Mouse (Mus musculus) midbrain, embryonic 10.5 days (tissue): Measurements from ENCODE around the gene Tkfc. TPM values are rescaled to one million over a fixed set of nuclear protein-coding genes. Genes with fewer than 3 reads are reported as not detected.

Experiments used
- DNase-seq: peaks from one replicate; pipeline ENCODE4 v3.0.0-alpha.2; 2017; ENCODE audit warnings: low spot score
- H3K27ac ChIP-seq: fragments of 300-500 bp; sonication (generic); replicated peaks from 2 replicates; pipeline ENCODE4 v1.5.1; 2016; ENCODE audit warnings: mild to moderate bottlenecking
- H3K27me3 ChIP-seq: fragments of 300-500 bp; sonication (generic); 2 replicates; pipeline ENCODE4 v1.6.1; 2016; ENCODE audit warnings: low read depth, mild to moderate bottlenecking; ENCODE audit not compliant: poor library complexity, severe bottlenecking
- H3K36me3 ChIP-seq: fragments of 300-500 bp; sonication (generic); 2 replicates; pipeline ENCODE4 v1.6.1; 2016; ENCODE audit warnings: mild to moderate bottlenecking, moderate library complexity
- H3K4me1 ChIP-seq: fragments of 300-500 bp; sonication (generic); 2 replicates; pipeline ENCODE4 v1.6.1; 2016
- H3K4me3 ChIP-seq: fragments of 300-500 bp; sonication (generic); 2 replicates; pipeline ENCODE4 v1.5.1; 2016; ENCODE audit warnings: mild to moderate bottlenecking, moderate library complexity
- H3K9me3 ChIP-seq: fragments of 300-500 bp; sonication (generic); replicated peaks from 2 replicates; pipeline ENCODE4 v1.6.1; 2016; ENCODE audit warnings: mild to moderate bottlenecking
- WGBS: fragments of 180-500 bp; shearing (Covaris S2); methylation state at CpG from one replicate; pipeline ENCODE4 v1.1.7; 2016; 5-methylcytosine and 5-hydroxymethylcytosine counted together
- polyA plus RNA-seq: library from polyadenylated mRNA; unstranded; fragments of >200 nt; fragmentation: Nextera tagmentation; extraction: Ambion mirVana; gene quantifications from 2 replicates; pipeline ENCODE4 v1.2.1, GENCODE M21; 2016

Tkfc gene
- polyA plus RNA-seq, 1 experiment from 2014 or later = 24.0 TPM

DNA sequence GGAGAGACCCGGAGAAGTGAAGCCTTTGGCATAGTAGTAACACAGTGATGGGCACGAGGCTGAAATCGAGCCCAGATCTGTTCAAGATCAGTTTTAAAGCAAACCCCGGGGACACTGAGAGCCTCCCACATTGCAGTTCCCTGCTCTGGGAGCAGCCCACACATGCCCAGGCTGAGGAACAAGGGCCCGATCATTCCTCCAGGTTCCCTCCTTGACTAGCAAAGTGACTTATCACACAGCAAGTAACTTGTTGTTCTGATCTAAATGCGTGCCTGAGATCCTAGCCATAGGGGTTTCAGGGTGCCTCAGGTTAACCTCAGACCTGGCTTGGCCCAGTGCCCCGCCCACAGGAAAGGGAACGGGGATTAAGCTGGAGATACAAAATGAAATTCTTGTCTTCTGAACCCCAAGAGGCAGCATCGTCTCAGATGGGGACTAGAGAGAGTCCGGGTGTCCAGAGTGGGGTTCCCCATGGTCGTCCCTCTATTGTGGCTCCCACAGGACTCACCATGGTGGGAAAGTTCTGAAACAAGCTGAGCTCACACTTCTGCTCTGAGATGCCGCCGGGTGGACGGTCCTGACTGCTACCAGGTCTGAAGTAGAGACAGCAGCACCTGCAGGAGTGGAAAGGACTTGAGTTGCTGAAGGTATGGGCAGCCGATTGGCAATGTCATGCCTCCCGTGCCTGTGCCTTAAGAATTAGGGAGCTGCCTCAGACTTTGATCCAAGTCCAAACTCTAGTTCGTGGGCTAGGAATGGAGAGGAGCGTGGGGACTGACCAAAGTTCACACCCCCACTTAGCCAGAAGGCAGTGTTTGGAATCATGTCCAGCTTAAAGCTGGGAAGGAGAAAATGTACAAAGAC is 1.6 kb downstream of the Tkfc start:
- H3K4me1 ChIP-seq = peaks cover 45% of the 10 kb centered on the region
- H3K9me3 ChIP-seq = no peaks in the 10 kb centered on the region
- H3K36me3 ChIP-seq = peaks cover 39% of the 10 kb centered on the region
- no peaks in the 10 kb centered on the region for H3K27me3 ChIP-seq
- WGBS = 87% methylated on average over 18 of the region's 18 CpGs
- DNase-seq = no peak
- peak overlapping the region; percentile 95 for H3K27ac ChIP-seq
- H3K4me3 ChIP-seq = peak overlapping the region; percentile 82; the same call in 1 of the 2 replicates

DNA sequence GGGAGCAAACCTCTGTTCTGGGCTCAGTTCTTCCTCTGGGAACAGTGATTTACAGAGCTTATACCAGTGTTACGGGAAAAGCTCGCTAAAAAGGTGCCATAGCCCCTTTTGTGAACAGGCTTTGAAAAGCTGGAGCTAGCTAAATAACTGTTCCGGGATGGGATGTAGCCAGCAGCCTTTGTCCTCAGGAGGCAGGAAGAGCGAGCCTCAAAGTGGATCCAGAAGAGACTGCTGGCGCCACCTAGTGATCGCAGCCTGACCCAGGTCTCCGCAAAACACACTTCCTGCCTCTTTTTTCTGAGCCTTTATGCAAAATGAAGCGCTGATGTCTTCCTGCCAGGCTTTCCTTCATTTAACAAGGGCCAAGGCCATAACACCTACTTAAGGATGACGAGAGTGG is 2.7 kb downstream of the Tkfc start:
- DNase-seq = peak; percentile 90
- WGBS = 6% methylated on average over 9 of the region's 9 CpGs
- Histone ChIP-seq H3K4me3 (peak overlapping the region; percentile 51), H3K9me3 (no peaks in the 10 kb centered on the region), H3K27ac (peak overlapping the region; percentile 95), H3K27me3 (no peaks in the 10 kb centered on the region), H3K36me3 (peaks cover 38% of the 10 kb centered on the region), H3K4me1 (peaks cover 45% of the 10 kb centered on the region)

DNA sequence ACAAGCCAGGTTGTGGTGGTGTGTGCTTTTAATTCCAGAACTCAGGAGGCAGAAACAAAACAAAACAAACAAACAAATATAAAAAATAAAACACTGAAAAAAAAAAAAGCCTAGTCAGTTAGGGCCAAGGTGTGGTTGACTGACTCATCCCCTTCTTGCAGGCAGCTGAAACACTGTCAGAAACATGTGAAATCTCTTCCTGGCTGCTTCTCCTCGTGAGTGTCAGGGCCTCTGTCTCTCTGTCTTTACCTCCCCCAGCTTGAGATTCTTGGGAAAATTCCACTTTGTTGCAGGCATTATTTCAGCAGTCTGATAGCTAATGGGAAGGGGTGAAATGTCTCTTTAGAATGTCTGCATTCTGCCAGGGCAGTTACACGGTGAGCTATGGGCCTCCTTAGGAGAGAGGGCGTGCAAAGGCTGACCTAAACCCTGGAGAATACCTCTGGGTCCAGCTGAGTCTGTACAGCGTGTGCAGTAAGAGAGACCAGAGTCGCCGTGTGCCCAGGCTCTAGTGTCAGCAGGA is 3.1 kb downstream of the Tkfc start:
- Histone ChIP-seq H3K27ac (peak overlapping the region; percentile 95), H3K4me1 (peaks cover 43% of the 10 kb centered on the region), H3K9me3 (no peaks in the 10 kb centered on the region), H3K4me3 (peak overlapping the region; percentile 51), H3K27me3 (no peaks in the 10 kb centered on the region), H3K36me3 (peaks cover 37% of the 10 kb centered on the region)
- 11% methylated on average over 6 of the region's 6 CpGs for WGBS
- DNase-seq = no peak

DNA sequence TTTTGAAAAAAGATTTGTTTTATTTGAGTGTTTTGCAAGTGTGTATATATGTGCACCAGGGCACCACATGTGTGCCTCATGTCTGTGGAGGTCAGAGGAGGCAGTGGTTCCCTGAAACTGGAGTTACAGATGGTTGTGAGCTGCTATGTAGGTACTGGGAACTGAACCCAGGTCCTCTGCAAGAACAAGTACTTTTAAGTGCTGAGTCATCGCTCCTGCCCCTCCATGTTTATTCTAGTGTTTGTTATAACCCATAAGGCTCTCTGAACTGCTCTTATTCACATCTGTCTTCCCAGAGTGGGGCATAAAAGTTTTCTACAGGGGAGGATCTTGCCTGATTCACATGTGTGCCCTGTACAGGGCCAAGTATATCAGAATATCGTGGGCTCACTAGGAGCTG is 5.8 kb downstream of the Tkfc start:
- H3K27ac ChIP-seq = no peak overlapping the region
- peaks cover 58% of the 10 kb centered on the region for H3K36me3 ChIP-seq
- no peak for DNase-seq
- no peak overlapping the region for H3K4me3 ChIP-seq
- WGBS = 93% methylated on average over 2 of the region's 2 CpGs
- H3K27me3 ChIP-seq = no peaks in the 10 kb centered on the region
- no peaks in the 10 kb centered on the region for H3K9me3 ChIP-seq
- H3K4me1 ChIP-seq = peaks cover 27% of the 10 kb centered on the region

DNA sequence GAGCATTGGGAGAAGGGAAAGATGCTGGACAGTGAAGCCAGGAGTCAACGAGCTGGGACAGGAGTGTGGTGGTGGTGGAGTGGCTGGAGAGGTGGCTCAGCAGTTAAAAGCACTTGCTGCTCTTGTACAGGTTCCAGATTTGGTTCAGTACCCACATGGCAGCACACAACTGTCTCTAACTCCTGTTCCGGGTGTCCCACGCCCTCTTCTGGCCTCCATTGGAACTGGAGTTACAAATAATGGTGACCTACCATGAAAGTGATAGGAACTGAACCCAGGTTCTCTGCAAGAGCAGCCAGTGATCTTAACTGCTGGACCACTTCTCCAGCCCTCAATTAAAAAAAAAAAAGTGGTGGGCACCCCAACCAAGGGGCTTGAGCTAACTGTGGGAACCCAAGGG is 7.3 kb downstream of the Tkfc start:
- Histone ChIP-seq H3K9me3 (no peaks in the 10 kb centered on the region), H3K4me1 (peaks cover 13% of the 10 kb centered on the region), H3K4me3 (no peak overlapping the region), H3K27ac (no peak overlapping the region), H3K27me3 (no peaks in the 10 kb centered on the region), H3K36me3 (peaks cover 73% of the 10 kb centered on the region)
- 40% methylated on average over 3 of the region's 3 CpGs for WGBS
- DNase-seq = no peak

DNA sequence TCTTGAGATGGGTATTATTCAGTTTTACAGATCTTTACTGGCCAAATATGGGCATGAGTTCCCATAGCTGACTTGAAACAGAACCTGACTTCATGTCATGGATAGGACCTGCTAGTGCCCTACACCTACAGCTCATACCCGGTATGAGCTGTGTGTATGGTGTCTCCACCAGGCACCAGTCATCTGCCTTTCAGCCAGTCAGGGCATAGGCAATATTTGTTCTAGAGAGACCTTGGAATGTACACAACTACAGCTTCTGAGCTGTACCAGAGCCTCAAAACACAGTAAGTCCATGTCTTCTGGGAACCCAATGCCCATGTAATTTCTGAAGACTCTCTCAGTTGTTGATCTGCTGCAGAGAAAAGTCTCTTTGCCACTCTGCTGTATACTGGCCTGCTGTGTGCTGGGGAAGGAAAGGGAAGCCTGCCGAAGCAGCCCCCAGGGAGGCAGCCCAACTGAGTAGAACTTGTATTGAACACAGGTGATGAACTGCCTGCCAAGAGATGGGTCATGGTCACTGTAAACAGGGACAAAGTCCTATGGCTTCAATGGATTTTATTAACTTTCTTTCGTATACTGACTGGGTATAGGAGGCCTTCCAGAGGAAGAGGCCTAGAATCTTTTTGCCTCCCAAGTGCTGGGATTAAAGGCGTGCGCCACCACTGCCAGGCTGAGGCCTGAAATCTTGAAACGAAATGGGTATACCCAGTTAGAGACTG is 13.6 kb downstream of the Tkfc start:
- peaks cover 69% of the 10 kb centered on the region for H3K36me3 ChIP-seq
- WGBS = 91% methylated on average over 6 of the region's 6 CpGs

DNA sequence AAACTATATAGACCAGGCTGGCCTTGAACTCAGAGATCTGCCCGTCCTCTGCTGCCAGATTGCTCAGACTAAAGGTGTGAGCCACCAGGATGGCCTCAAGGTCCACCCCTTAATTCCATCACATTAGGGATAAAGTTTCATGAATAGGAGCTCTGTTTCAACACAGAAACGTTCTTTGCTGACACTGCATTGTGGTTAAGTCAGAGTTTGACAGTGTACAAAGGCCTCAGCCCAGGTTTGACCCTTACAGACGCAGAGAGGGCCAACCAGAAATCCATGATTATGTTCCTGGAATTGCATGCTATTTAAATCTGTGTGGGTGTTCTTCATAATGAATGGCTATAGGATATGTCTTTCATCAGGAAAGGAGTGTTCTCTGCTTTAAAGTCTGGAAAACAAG is 15.2 kb downstream of the Tkfc start:
- WGBS = 79% methylated on average over 3 of the region's 3 CpGs
- no peak overlapping the region for H3K27ac ChIP-seq
- peaks cover 8% of the 10 kb centered on the region; the same call in 1 of the 2 replicates for H3K4me1 ChIP-seq
- no peak overlapping the region for H3K4me3 ChIP-seq
- no peaks in the 10 kb centered on the region for H3K27me3 ChIP-seq
- peaks cover 54% of the 10 kb centered on the region for H3K36me3 ChIP-seq
- DNase-seq = no peak
- H3K9me3 ChIP-seq = no peaks in the 10 kb centered on the region

More for the DNA sequence above, 13.6 kb downstream of the Tkfc start:
- H3K4me1 ChIP-seq = peaks cover 8% of the 10 kb centered on the region; the same call in 1 of the 2 replicates
- H3K27ac ChIP-seq = no peak overlapping the region
- no peak overlapping the region for H3K4me3 ChIP-seq
- H3K9me3 ChIP-seq = no peaks in the 10 kb centered on the region
- no peaks in the 10 kb centered on the region for H3K27me3 ChIP-seq
- DNase-seq = no peak

DNA sequence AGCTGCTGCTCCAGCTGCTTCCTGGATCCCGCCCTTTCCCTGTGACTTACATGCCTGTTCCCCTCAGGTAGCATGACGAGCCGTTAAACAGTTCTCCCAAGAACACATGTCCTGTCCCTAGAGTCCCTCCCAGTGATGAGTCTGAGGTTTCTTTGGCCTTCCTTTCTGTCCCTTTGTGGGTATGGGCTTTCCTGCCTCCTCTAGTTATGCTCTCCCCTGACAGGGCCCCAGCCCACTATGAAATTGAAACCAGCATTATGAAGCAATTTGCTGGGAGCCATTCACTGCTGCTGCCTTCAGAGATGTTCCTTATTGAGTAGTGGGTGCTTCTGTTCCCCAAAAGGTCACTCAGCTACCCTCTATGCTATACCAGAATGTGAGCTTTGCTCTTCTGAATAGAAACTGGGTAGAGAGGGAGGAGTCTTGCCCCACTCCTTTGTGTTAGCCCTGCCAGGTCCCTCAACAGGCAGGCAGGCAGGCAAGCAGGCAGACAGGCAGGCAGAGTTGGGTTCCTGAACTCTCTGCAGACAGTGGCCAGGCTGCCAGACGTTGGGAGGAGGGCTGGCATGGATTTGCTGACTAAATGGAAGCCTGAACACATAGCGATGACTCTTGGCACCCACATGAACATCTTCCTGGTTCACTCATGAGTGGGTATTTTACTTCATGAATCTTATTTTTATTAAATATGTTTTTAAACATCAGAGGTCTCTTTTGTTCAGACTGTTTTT is 16.2 kb downstream of the Tkfc start:
- Histone ChIP-seq H3K36me3 (peaks cover 47% of the 10 kb centered on the region), H3K27ac (no peak overlapping the region; the same call in 1 of the 2 replicates), H3K4me1 (peaks cover 8% of the 10 kb centered on the region; the same call in 1 of the 2 replicates), H3K27me3 (no peaks in the 10 kb centered on the region), H3K9me3 (no peaks in the 10 kb centered on the region), H3K4me3 (no peak overlapping the region)
- no peak for DNase-seq
- WGBS = 75% methylated on average over 5 of the region's 5 CpGs

DNA sequence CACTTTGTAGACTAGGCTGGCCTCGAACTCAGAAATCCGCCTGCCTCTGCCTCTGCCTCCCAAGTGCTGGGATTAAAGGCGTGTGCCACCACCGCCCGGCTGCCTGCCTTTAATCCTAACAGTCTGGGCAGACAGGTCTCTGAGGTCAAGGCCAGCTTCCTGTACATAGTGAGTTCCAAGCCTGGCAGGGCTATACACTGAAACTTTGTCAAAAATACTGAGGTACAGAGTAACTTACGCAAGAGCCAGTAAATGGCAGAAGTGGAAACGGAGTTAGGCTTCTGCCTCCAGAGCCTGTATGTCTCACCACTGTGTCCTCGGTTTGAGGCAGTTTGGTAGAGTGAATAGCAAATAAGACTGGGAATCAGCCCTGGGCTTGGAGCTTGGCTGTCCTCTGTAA is 18.2 kb downstream of the Tkfc start:
- Histone ChIP-seq H3K4me1 (peaks cover 8% of the 10 kb centered on the region; the same call in 1 of the 2 replicates), H3K36me3 (peaks cover 29% of the 10 kb centered on the region), H3K27ac (no peak overlapping the region), H3K4me3 (no peak overlapping the region), H3K27me3 (no peaks in the 10 kb centered on the region), H3K9me3 (no peaks in the 10 kb centered on the region)
- no peak for DNase-seq
- 84% methylated on average over 8 of the region's 8 CpGs for WGBS

DNA sequence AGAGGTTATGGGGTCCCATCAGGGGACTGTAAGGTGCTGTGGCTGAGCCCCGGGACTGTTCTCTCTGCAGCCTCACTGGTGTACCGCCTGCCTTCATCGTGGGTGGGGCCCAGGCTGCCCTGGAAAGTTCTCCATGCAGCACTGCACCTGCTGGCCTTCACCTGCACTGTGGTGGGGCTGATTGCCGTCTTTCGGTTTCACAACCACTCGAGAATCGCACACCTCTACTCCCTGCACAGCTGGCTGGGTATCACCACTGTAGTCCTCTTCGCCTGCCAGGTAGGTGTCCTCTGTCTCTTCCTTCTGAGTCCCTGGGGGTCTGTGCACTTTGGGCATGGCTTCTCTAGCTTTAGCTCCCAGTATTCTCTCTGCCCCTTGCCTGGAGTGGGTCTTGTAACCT is 20.3 kb downstream of the Tkfc start:
- Histone ChIP-seq H3K36me3 (peaks cover 23% of the 10 kb centered on the region), H3K4me3 (no peak overlapping the region), H3K27ac (no peak overlapping the region)

DNA sequence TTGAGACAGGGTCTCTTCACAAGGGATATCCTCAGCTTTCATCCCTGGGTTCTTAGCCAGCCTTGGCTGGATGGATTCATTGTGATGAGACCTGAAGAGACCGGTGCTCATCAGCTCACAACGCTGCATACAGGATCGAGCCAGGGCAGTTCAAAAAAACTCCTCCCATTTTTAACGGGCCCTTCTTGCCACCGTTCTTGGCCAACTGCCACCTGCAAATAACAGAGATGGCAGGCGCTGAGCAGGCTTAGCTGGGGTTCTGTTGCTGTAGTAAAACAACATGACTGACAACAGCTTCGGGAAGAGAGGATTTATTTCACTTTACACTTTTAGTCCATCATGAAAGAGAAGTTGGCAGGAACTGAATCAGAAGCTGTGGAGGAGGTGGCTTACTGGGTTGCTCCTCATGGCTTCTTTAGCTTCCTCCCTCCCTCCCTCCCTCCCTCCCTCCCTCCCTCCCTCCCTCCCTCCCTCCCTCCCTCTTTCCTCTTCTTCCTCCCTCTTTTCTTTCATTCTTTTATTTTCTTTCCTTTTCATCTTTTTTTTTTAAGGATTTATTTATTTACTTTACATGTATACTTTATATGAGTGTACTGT is 21.8 kb downstream of the Tkfc start:
- peaks cover 18% of the 10 kb centered on the region for H3K36me3 ChIP-seq
- H3K4me1 ChIP-seq = no peaks in the 10 kb centered on the region
- no peak for DNase-seq
- H3K27me3 ChIP-seq = no peaks in the 10 kb centered on the region
- no peaks in the 10 kb centered on the region for H3K9me3 ChIP-seq
- H3K27ac ChIP-seq = no peak overlapping the region
- WGBS = 83% methylated on average over 7 of the region's 7 CpGs
- H3K4me3 ChIP-seq = no peak overlapping the region

More for the DNA sequence above, 20.3 kb downstream of the Tkfc start:
- WGBS = 89% methylated on average over 8 of the region's 8 CpGs
- peaks cover 8% of the 10 kb centered on the region; the same call in 1 of the 2 replicates for H3K4me1 ChIP-seq
- DNase-seq = no peak
- no peaks in the 10 kb centered on the region for H3K27me3 ChIP-seq
- H3K9me3 ChIP-seq = no peaks in the 10 kb centered on the region

DNA sequence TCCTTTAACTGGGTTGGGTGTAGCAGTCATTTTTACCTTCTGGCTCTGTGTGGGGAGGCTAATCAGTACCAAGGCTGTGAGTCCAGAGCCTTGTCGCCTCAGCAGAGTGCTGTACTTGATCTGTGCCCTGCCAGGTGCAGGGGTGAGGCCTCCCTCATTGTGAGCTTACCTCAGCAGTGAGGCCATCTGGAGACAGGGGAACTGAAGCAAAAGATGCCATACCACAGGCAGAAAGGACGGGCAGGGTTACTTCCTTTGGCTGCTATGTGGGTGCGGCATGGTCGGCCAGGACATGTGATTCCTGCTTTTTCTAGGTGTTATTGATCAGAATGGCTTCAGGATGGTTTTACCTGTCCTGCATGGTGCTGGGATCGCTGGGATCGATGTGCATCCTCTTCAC is 23.5 kb downstream of the Tkfc start:
- 84% methylated on average over 6 of the region's 6 CpGs for WGBS
- H3K27me3 ChIP-seq = no peaks in the 10 kb centered on the region
- H3K9me3 ChIP-seq = no peaks in the 10 kb centered on the region
- H3K36me3 ChIP-seq = peaks cover 9% of the 10 kb centered on the region
- H3K4me3 ChIP-seq = no peak overlapping the region
- peaks cover 13% of the 10 kb centered on the region for H3K4me1 ChIP-seq
- DNase-seq = no peak
- H3K27ac ChIP-seq = no peak overlapping the region
